Mouse (Mus musculus) stomach, postnatal 0 days (tissue): ENCODE data around the gene Gsg1l.

Source experiments
- CTCF ChIP-seq: IDR thresholded peaks from 2 replicates; pipeline ENCODE4 v1.5.1; 2016; ENCODE audit warnings: antibody characterized with exemption, low read depth, mild to moderate bottlenecking, moderate library complexity
- EP300 ChIP-seq: optimal IDR thresholded peaks from 2 replicates; pipeline ENCODE3; 2016; ENCODE audit warnings: antibody characterized with exemption

DNA sequence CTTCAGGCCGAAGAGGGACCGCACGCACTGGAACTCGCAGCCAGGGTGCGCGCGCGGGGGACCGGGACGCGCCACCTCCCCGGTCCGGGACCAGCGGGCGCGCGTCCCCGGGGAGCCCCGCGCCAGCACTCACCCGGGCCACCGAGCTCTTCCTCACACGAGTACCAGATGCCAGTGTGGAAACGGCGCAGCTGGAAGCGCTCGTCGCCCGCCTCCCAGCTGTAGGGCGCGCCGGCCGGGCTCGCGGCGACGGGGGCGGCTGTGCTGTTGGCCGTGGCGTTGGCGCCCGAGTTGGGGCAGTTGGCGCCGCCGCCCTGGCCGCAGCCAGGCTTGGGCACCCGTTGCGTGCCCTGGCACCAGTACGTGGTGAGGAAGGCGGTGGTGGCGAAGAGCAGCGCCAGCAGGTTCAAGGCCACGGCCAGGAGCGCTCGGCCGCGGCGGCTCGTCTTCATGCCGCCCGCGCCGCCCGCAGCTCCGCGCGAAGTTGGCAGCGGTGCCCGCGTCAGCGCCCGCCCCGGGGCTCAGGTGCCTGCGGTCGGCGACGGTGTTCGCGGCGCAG is 405 bp downstream of the Gsg1l start:
- TF ChIP-seq CTCF, result peak; percentile 1; the same call in 1 of the 2 replicates
- TF ChIP-seq EP300, result no peak
